Mouse (Mus musculus) mature B cell (primary cell): ENCODE measurements around the gene Plekha6.

Experiments used
- in situ Hi-C: fragments of 300-500 bp; cut with MboI; formaldehyde crosslinking; loops from 2 replicates; pipeline ENCODE4 v1.14.3; 2019

The Plekha6 gene

DNA sequence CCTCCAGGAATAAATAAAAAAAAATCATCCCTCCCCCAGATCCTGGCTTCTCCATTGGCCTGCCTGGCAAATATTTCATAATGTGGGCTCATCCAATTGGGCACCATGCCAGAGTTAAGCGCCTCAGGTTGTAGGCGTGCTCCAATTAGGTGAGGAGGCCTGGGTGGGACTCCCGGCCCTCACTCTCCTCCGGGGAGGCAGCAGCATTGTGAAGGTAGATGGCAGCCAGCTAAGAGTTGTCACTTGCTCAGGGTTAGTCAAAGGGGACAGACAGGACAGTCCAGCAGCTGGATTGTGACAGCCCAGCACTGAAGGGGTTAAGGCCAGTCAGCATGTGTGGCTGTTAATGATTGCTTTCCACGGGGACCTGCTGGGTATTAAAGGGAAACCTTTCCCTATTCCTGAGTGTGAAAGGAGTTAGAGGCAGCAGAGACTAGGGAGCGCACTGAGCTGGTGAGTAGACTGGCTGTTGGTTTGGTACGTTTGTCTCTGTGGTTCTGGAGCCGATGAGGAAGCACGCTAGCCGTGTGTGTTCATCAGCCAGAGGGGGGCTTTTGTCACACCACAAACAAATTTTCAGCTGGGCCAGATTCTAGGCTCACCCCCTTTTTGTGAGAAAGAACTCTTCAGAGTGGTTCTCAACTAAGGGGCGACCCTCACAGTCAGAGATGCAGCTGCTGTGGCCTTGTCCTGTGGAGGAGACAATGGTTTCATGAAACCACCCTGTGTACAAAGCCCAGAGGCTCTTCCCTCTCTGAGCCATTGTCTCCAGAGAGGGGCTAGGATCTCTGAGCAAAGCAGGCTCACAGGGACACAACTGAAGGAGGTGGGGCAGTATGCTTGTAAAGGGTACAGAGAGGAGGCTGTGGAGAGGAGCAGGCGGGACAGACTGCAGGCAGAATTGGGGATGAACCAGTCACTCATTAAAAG, 81.9 kb downstream of the Plekha6 start:
- in situ Hi-C loops: no loop called here

DNA sequence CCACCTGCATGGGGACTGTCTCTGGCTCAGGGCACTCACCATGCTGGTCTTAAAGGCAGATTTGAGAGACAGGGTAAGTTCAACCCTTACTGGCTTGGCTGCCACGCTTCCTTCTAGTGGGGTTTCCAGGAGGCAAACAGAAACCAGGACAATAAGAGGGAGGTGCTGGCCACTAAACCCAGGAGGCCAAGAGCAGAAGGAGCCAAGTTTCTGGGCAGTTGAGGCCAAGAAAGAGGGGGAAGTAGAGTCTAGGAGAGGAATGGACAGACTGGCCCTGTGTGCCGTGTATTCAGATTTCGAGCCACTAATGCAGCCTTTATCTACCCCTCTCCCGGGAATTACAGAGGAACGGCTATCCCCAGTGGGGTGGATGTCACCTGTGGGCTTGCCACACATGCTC, 83.2 kb downstream of the Plekha6 start:
- in situ Hi-C loops: no loop called here

GRCm38 (mm10) chr1:133250761-133251160, 86.8 kb downstream of the Plekha6 start:
- in situ Hi-C loops: no loop called here

DNA sequence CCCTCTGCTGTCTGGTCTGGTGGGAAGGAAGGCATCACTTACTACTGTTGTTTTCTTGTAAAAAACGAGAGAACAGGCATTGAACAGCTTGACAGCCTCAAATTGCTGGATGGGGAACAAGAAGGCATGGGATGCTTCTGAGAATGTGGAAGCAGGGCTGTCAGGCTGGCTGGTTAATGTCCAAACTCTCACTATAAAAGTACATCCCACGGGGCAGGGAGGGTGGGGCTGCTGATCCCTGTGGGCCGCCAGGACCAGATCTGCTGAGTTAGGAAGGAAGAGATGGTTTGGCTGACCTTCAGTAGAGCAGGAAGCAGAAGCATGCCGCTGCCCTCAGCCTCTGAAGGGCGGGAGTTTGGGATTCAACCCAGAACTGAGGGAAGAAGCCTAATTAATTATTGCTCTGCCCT, 87.6 kb downstream of the Plekha6 start:
- in situ Hi-C loops: no loop called here

- in situ Hi-C loops: no loop called here
Observed at GRCm38 (mm10) chr1:133252251-133252650, 88.2 kb downstream of the Plekha6 start.

DNA sequence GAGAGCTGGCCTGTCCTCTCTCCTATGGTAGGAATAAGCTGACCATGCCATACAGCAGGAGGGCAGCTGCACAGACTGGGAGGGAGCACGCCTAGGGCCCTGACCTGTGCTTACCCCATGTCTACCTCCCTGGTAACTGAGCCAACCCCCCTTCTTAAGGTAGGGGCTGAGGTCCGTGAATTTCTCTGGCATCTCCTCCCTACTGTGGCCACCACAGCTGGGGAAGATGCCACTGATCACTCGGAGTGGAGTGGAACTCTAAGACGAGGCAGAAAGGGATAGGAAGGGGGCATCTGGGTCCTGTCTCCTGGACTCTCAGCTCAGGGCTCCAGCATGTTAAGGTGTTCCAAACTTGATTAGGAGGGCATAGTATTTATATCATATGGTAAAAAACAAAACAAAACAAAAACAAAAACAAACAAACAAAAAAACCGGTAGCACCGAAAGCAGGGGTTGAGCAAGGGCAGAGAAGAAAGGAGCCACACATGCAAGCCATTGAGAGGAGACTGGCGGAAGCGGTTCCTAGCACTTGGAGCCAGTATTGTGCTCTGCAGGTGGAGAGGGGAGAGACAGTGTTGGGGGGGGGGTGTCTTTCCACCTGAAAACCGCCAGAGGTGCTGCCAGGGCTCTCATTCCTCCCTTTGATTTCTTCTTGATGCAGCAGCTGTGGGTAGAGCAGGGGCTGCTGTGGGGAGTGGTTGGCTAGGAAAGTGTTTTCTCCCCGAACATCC, 89.0 kb downstream of the Plekha6 start:
- in situ Hi-C loops: no loop called here

DNA sequence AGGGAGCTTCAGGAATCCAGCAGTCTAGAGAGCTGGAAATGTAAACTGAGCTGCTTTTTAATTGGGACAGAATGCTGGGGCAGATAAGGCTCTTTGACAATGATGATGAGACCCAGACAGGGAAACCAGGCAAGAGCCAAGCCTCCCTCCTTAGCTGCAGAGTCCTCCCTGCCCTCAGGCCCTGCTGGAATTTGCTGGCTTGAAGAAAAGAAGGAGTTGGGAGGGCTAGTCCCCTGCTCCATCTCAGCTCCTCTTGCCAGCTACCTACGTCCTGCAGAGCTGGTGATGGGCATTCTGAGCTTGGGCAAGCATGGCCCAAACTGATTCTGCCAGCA, 89.5 kb downstream of the Plekha6 start:
- in situ Hi-C loops: no loop called here

- in situ Hi-C loops: no loop called here
Observed at GRCm38 (mm10) chr1:133254226-133254625, 90.2 kb downstream of the Plekha6 start.

GRCm38 (mm10) chr1:133254856-133255764, 91.1 kb downstream of the Plekha6 start:
- in situ Hi-C loops: no loop called here

- in situ Hi-C loops: no loop called here
Observed at GRCm38 (mm10) chr1:133255776-133256175, 91.8 kb downstream of the Plekha6 start.

DNA sequence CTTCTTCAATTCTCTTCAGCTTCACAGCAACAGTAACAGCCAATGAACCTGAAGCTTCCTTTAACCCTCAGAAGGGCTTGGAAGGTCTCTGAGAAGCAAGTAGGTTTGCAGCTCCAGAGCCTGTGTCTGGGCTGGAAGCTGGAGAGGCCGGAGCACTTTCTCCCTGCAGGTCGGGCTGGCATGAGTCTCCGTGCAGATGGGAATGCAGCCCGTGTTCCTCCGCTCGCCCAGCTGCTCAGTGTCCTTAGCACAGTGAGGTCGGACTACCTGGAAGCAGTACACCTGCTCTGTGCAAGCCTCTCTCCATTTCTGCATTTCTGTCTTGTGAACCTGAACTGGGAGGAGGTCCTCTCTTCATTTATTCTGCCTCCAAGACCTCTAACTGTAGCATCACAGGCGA, 92.3 kb downstream of the Plekha6 start:
- in situ Hi-C loops: no loop called here

DNA sequence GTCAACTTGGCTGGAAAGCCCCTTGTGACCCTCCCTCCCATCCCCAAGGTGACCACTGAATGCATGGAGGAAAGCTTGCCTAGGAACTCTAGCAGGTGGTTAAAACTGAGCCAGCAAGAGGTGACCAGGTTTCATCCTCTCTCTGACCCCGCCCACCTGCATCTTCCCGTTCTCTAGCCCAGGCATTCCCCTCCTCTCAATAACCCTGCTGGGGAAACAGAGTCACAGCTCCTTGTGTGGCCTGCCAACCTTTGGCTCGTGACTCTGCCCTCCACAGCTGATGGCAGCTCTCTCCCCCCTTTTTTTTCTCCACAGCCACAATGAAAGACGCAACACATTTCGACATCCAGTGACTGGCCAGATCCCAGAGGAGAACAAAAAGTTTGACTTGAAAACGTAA, 94.7 kb downstream of the Plekha6 start:
- in situ Hi-C loops: no loop called here

- in situ Hi-C loops: no loop called here
Observed at GRCm38 (mm10) chr1:133262628-133263027, 98.6 kb downstream of the Plekha6 start.

DNA sequence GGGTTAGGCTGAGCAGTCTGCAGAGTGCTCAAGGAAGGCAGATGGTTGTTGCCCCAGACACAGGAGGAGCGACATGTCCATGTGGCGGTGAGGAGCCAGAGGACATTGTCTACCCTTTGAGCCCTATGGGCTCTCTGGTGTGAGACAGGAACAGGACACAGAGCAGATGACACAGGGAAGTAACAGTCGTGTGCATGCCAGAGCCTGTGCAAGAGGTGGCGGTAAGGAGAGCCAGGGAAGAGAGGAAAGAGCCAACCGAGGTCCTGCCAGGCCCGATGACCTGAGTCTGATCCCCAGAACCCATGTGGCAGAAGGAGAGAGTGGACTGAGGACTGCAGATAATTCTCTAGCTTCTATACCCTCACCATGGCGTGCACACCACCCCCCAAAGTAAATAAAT, 99.1 kb downstream of the Plekha6 start:
- in situ Hi-C loops: no loop called here

- in situ Hi-C loops: no loop called here
Observed at GRCm38 (mm10) chr1:133264367-133264766, 100.4 kb downstream of the Plekha6 start.

DNA sequence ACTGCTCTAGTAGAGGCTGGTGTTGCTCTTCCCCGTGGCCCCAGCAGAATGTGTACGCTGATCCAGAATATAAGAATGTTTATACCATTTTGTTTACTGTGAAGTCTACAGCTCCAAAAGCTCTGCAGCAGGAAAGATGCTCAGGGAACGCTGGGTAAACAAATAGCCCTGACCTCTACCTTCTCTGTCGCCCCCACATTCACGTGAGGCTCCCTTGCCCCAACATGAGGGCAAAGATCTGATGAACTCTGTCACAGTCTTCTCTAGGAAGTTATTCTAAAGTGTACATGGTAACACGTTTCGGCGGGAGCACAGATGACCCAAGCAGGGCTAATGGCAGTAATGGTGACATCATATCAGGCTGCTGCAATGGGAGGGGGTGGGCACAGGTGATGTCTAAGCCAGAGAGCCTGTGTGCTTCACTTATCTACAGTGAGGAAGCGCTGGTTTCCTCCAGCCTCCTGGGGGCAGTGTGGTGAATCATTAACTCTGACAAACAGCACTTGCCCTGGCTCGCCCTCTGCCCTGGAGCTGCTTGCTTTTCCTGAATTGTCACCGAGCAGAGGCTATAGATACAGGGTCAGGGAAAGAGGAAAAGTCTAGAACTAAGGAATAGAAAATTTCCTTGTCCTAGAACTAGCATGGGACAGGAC, 101.2 kb downstream of the Plekha6 start:
- in situ Hi-C loops: no loop called here

GRCm38 (mm10) chr1:133267094-133267493, 103.1 kb downstream of the Plekha6 start:
- in situ Hi-C loops: no loop called here

DNA sequence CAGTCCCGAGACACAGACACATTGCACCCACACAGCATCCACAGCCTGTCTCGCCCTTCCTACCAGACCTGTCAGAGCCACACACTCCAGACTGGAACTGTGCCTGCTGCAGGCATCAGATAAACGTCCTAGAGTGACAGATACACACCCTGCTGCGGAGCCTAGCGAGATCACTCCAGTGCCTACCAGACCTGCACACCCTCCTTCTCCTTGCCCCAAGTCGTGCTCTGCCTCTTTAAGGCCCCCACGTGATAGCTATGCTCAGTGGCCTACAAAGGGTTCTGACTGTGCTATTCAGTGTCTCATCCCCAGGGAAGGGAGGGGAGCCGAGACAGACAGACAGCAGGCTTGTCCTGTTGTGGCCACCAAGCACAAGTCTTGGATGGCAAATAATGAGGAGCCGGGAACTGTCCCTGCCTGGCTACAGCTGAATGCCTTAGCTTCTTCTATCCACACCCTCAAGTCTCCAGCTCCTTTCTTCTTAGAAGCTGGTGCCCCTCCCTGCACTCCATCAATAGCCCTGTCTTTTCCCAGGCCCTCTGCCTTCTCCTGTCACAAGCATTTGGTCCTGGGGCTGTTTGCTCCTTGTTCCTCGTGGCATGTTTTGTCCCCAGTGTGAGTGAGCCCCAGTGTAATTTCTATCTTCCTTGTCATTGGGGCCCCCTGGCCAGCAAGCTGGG, 103.9 kb downstream of the Plekha6 start:
- in situ Hi-C loops: no loop called here

DNA sequence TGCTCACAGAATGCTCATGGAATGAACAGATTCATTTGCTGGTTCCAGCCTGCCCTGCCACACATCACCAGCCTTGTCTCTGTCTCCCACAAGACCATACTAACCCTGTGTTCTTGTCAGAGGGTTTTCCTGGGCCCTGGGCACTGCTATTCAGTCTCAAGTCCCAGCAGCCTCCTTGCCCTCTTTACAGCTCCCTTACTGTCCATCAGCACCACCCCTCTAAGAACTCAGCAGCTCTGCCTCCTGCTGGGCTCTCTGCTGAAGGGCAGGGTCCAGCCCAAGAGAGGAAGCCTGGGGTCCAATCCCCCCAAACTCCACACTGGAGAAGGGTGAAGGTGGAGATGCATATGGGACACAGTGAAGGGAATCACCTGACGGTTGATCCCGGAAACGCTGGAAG, 104.5 kb downstream of the Plekha6 start:
- in situ Hi-C loops: no loop called here

DNA sequence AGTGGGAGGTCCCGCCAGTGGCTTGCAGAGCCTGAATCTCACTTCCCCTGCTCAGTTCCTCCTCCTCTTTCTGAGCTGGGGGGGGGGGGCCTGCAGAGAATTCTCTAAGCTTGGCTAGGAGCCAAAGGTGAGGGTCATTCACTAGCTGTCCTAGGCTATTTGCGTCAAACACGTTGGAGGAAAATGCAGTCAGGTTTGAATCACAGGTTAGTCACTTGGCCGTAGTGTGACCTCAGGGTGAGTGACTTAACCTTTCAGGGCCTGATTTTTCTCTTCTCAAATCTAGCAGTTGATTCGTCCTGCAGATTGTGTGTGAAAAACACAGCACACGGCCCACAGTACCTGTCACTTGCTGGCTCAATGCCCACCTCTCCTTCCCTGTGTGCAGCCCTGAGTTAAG, 106.3 kb downstream of the Plekha6 start:
- in situ Hi-C loops: no loop called here

DNA sequence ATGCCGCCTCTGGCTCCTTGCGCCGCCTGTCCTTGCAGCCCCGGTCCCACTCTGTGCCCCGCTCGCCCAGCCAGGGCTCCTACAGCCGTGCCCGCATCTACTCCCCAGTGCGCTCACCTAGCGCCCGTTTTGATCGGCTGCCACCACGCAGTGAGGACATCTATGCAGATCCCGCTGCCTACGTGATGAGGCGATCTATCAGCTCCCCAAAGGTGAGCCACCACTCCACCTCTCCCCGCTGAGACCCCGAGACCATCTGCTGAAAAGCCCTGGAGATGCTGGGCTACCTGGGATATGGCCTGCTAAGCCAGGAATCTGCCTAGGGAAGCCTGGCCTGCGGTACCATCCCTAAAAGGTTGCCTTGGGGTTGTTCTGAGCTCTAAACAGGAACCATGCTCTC, 110.2 kb downstream of the Plekha6 start:
- in situ Hi-C loops: no loop called here
